Mouse (Mus musculus) lung, postnatal 4 days (tissue): Measurements from ENCODE around the gene Slit3.

Source experiments
- DNase-seq, 2 experiments: peaks; one replicate each; pipeline ENCODE4 v3.0.0; 2021

Slit3 gene

DNA sequence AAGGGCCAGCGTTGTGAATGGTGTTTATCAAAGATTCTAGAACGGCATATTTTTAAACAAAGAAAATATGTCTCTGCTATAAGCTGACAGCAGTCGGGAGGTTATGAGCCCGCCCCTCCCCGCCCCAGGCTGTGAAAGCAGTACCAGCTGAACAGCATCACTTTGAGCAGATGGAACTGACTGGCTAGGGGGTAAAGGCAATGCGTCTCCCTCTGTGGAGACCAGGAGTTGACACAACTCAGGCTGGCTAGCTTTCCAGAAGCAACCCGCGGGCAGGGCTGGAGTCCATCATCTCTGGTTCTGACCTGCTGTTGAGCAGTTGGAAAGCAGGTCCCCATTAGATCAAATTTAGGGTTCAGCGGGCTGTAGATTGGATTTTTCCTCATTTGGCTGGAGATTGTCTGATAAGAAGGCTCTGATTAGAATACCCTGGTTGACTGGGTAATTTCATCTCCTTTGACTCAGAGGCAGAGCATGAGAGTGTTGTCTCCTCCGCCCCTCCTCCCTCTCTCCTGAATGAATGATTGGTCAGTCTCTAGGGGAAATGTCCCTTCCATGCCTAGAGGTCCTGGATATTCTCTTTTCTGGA, 480.7 kb downstream of the Slit3 start:
- no peak for DNase-seq

DNA sequence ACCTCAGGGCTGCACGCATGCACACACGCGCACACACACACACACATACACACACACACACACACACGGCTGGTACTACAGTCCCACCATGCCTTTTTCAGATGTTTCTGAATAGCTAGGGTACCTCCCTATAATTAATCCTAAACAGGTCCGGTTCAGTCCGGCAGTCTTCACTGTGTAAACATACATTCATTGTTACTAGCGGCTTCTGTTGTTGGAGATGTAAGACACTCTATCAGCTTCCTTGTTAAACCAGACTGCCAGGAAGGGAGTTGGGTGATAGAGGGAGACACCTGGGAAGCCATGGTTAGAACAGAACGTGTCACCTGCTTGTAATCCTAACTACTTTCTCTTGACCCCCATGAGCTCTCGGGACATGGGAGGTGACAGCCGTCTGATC, 481.6 kb downstream of the Slit3 start:
- no peak for DNase-seq

DNA sequence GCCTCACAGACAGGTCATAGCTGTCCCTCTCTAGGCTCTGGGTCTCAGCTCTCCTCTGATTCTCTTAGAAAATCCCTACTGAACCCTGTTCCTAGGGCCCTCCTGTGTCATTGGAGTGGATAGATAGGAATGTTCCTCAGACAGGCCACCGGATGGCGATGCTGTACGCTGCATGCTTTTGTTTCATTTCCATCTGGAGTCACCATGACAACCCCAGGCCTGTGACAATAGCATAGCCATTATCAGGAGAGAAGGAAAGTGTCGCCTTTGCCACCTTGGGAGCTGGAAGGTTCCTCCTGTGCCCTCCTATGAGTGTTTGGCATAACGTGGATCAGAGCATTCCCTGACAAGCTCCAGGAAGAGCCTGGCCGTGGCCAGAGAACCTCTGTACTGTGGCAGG, 482.9 kb downstream of the Slit3 start:
- DNase-seq: peak in 1 of 2 experiments; percentile 9

DNA sequence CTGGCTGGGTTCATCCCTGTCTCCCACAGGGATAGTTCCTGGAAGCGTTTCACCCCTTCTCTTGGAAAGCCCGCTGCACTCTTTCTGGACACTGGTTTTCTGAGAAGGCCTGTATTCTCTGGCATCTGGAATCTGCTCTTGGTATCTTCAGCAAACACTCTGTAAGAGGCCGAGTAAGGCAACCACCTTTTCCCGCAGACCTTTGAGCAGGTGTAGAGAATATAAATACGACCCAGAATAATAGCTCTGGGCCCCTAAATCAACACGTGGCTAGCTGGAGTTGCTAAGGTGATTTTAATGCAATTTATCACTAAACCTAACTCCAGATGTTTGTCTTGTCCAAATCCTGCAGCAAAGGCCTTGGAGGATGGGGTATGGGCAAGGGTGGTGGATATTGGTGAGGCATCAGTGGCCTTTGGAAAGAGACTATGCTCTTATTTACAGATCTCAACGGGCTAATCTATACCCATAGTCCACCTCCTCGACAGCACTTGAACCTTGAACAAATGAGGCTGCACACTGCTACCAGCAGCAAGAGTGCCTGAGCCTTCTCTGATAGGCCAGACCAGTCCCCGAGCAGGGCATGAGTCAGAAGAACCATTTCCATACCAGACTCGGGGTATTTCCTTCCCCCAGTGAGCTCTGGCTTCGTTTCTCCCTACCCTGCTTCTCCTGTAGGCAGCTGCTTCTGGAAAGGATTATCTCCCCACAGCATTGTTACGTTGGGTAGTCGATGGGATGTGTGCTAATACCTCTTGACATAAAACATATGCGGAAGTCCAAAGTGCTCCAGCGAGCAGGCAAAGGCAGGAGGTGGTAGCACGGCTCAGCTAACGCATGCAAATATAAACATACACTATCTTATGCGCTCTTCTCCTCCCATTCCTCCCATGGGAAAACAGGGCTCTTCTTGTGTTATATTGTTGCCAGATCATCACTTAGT, 484.1 kb downstream of the Slit3 start:
- no peak for DNase-seq

DNA sequence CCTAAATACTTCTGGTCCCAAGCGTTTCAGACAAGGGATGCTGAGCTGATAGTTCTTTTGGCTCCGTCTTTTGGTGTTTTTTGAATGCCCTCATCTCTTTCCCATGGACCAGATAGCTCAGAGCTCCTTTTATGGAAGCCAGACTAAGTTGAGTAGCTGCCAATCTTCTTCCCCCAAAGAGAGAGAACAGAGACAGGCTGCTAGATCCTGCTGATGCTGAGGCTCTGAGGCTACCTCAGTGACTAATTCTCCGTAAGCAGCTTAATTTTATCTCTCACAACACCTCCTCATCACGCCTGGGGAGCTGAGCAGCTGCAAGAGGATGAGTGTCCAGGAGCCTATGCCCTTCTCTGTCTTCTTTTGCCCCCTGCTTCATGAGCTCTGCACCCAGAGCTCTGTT, 486.2 kb downstream of the Slit3 start:
- DNase-seq: no peak

DNA sequence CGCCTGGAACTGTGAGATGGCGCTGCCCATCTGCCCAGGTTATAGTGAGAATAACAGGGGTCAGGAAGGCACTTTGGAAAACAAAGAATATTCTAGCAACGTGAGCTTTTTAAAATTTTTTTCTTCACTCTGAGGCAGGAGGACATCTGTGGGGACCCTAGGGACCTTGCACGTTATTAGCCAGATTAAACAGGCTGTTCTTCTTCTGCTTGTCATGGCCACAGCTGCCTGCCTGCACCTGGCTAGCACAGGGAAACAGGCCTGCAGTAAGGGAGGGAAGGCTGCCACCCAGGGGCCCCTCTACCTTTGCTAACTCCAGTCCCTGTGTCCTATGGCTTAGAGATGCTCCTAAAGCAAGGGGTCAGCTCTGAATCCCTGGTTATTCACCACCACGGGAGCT, 487.8 kb downstream of the Slit3 start:
- DNase-seq: no peak

DNA sequence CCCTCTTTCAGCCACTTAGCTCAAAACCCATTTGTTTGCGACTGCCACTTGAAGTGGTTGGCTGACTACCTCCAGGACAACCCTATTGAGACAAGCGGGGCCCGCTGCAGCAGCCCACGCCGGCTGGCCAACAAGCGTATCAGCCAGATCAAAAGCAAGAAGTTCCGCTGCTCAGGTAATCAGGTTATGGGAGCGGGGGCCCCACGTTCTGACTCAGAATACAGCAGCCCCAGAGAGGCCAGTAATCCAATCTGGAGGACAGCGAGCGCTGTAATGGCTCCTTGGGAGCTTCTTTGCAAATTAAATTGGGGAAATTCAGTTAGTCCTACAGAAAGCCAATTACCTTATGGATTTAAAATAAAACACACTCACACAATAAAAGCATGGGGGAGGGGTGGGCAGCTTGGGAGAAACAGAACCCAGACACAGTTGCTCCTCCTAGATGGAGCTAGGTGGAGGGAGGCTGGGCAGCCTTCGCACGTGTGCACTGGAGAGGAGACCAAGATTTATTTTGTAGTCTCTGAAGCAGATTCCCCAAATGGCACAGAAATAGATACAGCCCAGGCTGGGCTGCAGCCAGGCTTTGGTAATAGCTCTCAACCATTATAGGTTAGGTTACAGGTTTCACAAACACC, 491.4 kb downstream of the Slit3 start:
- DNase-seq: no peak

DNA sequence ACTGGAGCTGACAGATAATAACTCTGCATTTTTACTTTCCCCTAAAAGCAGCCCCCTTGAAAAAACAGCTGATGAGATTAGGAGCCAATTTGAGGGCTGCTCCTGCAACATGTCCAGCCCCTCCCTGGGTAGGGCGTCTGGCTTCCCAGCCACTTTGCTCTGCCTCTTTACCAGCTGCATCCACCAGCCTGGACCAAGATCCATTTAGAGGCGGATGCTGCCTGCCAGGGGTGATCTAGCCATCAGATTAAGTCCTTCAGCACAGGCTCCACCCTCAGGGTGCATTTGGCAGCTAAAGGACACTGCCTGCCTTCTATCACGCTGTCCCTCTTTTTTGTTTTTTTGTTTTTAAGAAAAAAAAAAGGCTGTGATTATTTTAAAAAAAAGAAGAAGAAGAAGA, 493.5 kb downstream of the Slit3 start:
- DNase-seq: no peak

DNA sequence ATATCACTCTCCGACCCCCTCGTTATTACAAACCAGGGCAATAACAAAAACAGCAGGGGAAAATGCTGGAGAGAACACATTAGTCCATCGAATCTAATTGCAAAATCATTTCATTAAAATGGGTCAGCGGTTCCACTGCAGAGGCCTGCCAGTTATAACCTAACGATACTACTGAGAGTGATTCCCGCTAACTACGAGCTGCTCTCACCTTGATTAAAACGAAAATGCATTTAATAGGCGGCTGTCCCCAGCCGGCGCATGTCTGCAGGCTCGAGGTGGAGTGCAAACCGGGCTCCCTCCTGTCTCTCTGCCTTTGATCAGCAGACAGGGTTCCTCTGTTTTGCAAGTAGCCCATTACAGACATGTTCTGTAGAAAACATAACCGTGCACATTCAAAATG, 498.4 kb downstream of the Slit3 start:
- no peak for DNase-seq

DNA sequence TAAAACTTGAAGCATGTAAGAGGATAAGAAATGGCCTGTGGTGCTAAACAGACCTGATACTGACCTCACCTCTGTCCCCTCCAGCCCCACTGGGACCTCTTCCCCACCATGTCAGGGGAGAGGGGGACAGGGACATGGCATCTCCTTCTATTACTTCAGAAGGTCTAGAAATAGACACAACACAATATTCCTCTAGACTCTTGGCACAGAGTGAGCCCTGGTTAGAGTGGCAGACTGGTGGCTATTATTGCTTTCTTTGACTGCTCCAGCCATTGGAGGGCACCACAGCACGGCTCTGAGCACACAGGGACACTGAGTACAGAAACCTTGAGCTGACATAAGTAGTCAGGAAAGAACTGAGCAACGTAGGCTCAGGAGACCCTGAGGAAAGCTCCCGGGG, 501.7 kb downstream of the Slit3 start:
- DNase-seq: no peak

DNA sequence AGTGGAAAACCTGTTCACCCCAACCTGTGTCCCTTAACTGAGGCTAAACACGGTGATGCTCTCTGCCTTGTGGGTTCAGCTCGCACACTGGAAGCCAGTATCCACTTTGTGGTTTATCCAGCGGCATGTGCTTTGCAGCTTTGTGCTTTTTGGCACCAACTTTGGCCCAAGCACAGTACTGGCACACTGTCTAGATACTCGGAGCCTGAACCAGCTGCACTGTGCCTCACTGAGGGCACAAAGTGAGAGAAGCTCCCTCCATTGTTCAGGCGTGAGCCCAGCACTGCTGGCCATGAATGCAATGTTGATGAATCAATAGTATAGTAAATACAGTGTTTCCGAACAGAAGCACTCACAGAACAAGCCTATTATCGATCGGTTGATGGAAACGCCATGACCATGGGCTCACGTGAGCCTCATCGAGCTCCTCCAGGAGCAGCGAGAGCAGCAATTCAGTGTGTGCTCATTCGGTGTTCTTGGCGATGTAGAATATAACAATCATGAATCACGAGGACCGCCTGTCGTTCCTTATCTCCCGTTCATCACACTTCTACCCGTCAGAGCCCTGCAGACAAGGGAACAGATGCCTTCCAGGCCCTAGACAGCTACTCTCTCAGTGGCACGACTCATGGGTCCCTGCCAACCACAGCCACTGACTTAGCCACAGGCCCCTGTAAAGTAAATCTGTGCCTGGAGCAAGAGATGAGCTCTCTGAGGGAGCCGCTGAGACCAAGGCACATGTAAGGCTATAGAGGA, 503.7 kb downstream of the Slit3 start:
- no peak for DNase-seq

DNA sequence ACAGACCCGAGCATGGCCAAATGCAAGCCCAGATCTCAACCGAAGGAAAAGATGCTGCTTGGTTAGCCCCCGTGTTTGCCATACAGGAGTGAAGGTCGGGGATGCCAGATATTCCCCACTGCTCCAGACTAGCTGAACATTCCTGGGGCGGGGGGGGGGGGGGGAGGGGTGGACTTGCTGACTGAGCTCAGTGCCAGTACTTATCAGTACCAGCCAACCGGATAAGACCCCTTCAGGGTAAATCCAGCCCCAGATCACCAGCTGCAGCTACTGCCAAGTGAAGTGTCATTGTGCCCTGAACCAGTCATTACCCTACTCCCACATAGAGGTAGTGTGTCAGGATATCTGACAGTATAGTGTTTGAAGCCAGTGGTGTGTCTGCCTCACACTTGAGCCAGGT, 504.6 kb downstream of the Slit3 start:
- DNase-seq: no peak

DNA sequence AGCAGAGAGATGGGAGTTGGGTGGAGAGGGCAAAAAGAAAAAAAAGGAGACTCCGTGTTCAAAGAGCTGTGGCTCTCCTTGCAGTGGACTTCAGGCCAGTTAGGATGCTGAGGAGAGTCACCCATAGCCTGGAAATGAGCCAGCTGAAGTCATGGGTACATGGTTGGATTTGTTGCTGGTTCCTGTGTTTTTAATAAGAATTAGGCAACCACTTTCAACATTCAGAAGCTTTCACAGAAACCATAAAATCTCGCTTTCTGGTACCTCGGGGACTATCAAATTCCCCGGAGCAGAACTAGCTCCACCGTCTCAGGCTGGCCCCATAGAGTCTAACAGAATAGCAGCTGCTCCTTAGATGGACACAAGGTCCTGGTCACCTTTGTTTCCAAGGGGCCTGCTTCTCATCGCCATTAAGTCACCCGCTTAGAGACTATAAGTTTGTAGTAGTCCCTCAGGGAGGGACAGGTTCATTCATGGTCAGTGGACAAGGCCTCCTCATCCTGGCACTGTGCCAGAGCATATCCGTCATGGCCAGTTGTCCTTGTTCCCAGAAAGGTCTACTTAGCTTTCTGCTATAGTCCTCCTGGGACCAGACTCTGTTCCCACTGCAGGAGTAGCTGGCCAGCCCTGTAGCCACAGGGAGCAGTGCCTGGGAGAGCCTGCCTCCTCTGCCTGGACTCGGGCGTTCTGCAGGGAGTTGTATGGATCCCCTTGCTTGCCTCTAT, 505.3 kb downstream of the Slit3 start:
- DNase-seq: peak in 1 of 2 experiments; percentile 10

DNA sequence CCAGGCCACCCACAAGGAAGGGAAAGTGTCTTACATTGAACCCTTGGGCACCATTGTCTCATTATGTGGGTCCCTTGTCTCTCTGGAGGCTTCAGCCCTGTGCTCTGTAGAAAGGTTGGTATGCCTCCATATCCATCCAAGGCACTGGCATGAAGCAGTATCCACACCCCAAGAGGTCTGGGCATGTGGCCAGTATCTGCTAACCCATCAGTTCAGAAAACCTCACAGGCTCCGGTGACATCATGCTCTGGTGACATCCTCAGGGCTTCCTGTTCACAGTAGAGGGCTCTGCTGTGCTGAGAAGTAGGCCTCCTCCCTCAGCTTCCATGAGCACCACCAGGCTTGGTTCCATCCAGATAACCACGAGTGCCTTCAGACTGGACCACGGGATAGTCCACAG, 506.8 kb downstream of the Slit3 start:
- peak; percentile 27 to 39 for DNase-seq

DNA sequence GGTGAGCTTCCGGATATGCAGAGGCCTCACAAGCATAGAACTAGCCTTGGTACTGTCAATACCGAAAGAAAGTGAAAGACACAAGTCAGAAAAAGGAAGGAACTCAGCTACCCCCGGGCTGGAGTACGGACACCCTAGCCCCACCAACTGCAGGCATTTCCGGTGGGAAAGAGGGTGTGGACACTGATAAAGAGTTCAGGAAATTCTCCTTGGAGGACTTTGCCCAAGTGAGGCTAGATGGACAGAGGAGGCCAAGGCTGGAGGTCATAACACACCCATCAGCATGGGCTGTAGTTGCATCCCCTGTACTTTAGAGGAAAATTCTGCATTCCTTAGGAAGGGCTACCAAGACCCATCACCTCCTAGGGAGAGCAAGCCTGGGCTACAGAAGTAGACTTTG, 511.2 kb downstream of the Slit3 start:
- no peak for DNase-seq

DNA sequence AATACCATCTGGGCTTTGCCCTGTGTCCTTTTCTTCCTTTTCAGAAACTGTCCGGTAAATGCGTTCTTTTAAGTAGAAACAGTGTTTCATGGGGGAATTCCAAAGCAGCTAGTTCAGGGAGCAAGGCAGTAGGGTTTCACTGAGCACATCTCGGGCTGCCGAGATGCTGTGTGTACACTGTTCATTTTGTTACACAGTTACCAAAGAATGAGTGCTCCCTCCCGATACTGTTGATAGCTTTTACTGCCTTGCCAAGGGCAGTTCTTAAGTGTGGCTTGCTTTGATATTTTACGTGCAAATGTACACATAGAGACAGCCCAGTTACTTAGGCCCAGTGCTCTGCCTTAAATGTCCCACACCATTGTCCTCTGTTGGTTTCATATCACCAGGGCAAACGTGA, 516.1 kb downstream of the Slit3 start:
- no peak for DNase-seq

DNA sequence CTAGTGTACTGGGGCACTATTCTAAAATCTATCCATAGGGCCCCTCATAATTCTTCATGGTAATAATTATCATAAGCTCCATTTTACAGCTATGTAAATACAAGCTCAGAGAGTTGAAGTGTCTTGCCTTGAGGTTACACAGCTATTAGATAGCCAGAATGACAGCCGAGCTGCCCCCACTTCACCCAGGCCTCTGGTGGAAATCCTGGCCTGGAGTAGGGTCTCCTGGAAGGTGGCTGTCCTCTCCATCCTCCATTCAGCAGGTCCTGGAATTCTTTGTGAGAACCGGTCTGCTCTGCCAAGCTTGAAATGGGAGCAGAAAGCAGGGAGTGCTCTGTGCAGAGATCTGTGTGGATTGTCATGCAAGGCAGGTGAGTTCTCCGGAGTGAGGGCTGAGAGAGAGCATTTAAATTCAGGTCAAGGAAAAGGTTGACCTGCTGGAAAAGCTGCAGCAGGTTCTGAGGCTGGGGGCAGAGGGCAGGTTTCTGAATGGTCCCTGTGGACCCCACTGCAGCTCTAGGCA, 517.9 kb downstream of the Slit3 start:
- DNase-seq: no peak

DNA sequence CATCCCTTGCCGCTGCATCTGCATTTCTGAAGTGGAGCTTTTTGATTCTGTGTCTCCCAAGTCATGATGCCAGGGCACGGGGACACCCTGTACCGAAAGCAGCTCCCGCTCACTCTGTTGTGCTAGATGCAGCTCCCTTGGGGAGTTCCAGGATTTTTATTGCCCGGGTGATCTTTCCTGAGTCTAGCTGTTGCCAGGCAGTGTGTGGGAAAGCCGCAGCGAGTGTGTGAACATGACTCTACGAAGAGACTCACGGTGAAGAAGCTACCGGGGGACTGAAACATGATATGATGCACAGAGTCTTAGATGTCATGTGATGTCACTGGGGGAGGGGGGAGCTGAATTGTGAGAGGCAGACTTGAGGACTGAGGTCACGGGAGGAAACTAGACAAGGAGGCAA, 518.4 kb downstream of the Slit3 start:
- no peak for DNase-seq

DNA sequence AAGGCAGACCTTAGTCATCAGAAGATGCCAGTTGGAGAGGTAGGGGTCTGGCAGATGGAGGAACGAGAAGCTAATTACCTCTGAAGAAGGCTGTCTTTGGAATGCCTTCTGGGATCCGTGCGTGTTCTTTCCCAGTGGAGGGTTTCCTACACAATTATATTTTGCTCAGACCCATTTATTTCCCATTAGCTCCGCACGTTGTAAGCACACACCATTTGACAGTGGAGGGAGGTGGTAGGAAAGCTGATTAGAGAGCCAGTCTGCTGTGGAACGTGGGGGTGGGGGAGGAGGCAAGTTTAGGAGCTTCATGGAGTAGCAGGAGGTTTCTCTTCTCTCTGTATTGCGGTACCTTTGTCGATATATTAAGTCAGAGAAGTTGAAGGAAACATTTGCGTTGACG, 530.3 kb downstream of the Slit3 start:
- no peak for DNase-seq

DNA sequence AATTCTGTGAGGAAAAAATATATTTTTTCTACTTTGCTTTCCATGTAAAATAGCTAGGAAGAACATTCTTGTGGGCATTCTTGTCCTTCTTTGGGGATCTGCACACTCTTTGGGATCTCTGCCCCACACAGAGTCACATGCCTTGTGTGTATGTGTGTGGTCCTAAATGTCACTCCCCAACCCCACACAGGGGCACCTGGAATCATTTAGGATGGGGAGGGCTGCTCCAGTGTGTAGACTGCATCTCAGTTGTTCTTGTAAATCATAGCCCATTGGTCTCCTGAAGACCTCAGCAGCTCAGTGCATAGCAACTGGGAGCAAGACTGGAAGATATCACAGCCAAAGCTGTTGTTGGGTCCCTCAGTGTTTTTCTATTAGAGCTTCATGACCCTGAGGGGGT, 534.8 kb downstream of the Slit3 start:
- DNase-seq: no peak

DNA sequence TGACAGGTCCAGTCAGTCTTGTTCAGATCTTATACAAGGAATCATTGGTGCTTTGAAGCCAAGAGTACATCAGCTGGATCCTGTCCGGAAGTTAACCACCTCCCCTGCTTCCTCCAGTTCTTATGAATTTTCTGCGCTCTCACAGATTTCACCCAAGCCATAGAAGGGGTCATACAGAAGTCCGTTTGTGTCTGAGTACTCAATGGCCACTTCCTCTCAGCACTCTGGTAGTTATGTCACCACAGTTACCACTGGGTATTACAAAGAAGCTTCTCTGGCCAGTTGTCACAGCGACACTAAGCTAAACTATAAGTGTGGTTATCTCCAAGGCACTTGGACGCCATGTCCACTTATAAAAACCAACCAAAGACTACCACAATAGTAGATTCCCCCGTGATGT, 536.6 kb downstream of the Slit3 start:
- no peak for DNase-seq

DNA sequence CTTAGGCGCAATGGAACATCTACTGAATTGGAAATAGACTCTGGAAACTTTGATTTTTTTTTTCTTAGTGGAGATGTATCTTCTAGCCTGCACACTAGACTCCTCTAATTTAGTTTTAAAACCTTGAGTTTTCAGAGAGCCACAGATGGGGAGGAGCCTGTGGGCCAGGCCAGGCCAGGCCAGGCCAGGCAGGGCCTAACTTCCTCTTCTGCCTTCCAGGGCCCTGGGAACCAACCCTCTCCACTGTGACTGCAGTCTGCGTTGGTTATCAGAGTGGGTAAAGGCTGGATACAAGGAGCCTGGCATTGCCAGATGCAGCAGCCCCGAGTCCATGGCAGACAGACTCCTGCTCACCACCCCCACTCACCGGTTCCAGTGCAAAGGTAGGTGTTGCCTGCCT, 539.9 kb downstream of the Slit3 start:
- DNase-seq: no peak
